Mouse (Mus musculus) embryonic facial prominence, embryonic 11.5 days (tissue): ENCODE results near the gene Grin3b. TPM values are rescaled to one million over a fixed set of nuclear protein-coding genes. Genes with fewer than 3 reads are reported as not detected.

Experiments used
- ATAC-seq: fragments of 200-750 bp; cut with Nextera tagmentation; replicated peaks from 2 replicates; pipeline ENCODE4 v1.8.0; 2017; ENCODE audit warnings: low read depth; ENCODE audit not compliant: insufficient number of reproducible peaks, low FRiP score, low TSS enrichment
- DNase-seq: peaks from one replicate; pipeline ENCODE4 v3.0.0-alpha.2; 2015; ENCODE audit warnings: low spot score
- H3K27ac ChIP-seq: fragments of 300-500 bp; sonication (generic); replicated peaks from 2 replicates; pipeline ENCODE4 v1.5.1; 2014; ENCODE audit warnings: mild to moderate bottlenecking, low read depth, low read length, control low read depth
- H3K27me3 ChIP-seq: fragments of 300-500 bp; sonication (generic); 2 replicates; pipeline ENCODE4 v1.6.1; 2014; ENCODE audit warnings: mild to moderate bottlenecking, low read length, moderate library complexity, mixed read lengths; ENCODE audit not compliant: control insufficient read depth, insufficient read depth
- H3K36me3 ChIP-seq: fragments of 300-500 bp; sonication (generic); replicated peaks from 2 replicates; pipeline ENCODE4 v1.6.1; 2014; ENCODE audit warnings: low read depth, mild to moderate bottlenecking, low read length, moderate library complexity, mixed read lengths; ENCODE audit not compliant: control insufficient read depth, insufficient read depth
- H3K4me1 ChIP-seq: fragments of 300-500 bp; sonication (generic); 2 replicates; pipeline ENCODE4 v1.6.1; 2014; ENCODE audit warnings: low read length, mixed read lengths; ENCODE audit not compliant: control insufficient read depth, insufficient read depth
- H3K4me2 ChIP-seq: fragments of 300-500 bp; sonication (generic); 2 replicates; pipeline ENCODE4 v1.6.1; 2014; ENCODE audit warnings: low read depth, mild to moderate bottlenecking, control low read depth, low read length, moderate library complexity
- H3K4me3 ChIP-seq: fragments of 300-500 bp; sonication (generic); 2 replicates; pipeline ENCODE4 v1.5.1; 2014; ENCODE audit warnings: low read depth, low read length, control low read depth
- H3K9ac ChIP-seq: fragments of 300-500 bp; sonication (generic); replicated peaks from 2 replicates; pipeline ENCODE4 v1.6.1; 2014; ENCODE audit warnings: mild to moderate bottlenecking, control low read depth, low read length
- H3K9me3 ChIP-seq: fragments of 300-500 bp; sonication (generic); replicated peaks from 2 replicates; pipeline ENCODE4 v1.6.1; 2016; ENCODE audit warnings: mild to moderate bottlenecking, low read length, inconsistent platforms, mixed read lengths; ENCODE audit not compliant: control insufficient read depth
- WGBS: fragments of 180-500 bp; shearing (Covaris S2); extraction: QIAGEN DNeasy Blood & Tissue Kit; methylation state at CpG from one replicate; pipeline ENCODE4 v1.1.7; 2014; 5-methylcytosine and 5-hydroxymethylcytosine counted together
- polyA plus RNA-seq: library from polyadenylated mRNA; unstranded; fragments of >200 nt; fragmentation: Nextera tagmentation; extraction: Ambion mirVana; gene quantifications from 2 replicates; pipeline ENCODE4 v1.2.1, GENCODE M21; 2014

Grin3b gene
- 0.21 and 0.22 TPM in 2 replicates for polyA plus RNA-seq

DNA sequence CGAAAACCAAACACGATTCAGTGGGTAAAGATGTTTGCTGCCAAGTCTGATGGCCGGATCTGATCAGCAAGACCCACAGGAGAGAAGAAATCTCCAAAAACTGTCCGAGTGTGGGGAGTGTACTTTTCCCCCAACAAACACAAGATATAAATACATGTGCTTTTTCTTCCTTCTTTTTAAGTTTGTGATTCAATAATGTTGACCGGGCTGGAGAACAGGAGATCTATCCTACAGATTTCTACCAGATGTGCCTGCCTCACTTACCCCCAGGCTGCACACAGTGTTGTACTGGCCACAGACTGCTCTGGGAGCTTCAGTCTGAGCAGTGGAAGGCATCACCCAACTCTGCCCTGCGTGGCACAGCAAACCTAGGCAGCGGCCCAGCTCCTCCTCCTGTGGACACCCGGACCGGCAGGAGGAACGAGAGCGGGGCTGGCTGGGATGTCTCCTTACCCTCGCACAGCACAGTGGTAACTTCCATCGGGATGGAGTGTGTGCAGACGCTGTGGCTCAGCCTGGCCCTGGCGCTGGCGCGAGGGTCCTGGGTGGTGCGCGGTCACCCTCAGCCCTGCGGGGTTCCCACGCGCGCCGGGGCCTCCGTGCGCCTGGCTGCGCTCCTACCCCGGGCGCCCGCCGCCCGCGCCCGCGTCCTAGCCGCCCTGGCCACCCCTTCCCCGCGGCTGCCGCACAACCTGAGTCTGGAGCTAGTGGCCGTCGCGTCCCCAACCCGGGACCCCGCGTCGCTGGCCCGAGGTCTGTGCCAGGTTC lies at the start of gene Grin3b:
Grin3b (plus strand) TSS at position 301 of the 768 bp plus-strand sequence.
- Histone ChIP-seq H3K4me2 (peak within 1 kb of the TSS; percentile 89), H3K4me3 (peak within 1 kb of the TSS; percentile 46), H3K9ac (peak within 1 kb of the TSS; percentile 61), H3K9me3 (no peaks in the 10 kb centered on the region), H3K27me3 (peaks cover 2% of the 10 kb centered on the region; the same call in 1 of the 2 replicates), H3K36me3 (peaks cover 7% of the 10 kb centered on the region), H3K27ac (no peak within 1 kb of the TSS), H3K4me1 (no peaks in the 10 kb centered on the region)
- WGBS: 7% methylated on average over 44 of the region's 47 CpGs
- DNase-seq: peak; percentile 52
- no peak for ATAC-seq

- DNase-seq (no peak), ATAC-seq (no peak)
- Histone ChIP-seq H3K9me3 (no peaks in the 10 kb centered on the region), H3K27ac (no peak within 1 kb of the TSS), H3K27me3 (peaks cover 61% of the 10 kb centered on the region), H3K4me1 (peaks cover 7% of the 10 kb centered on the region; the same call in 1 of the 2 replicates), H3K9ac (peak within 1 kb of the TSS; percentile 22), H3K4me2 (peak within 1 kb of the TSS; percentile 42), H3K4me3 (peak within 1 kb of the TSS; percentile 19; the same call in 1 of the 2 replicates), H3K36me3 (no peaks in the 10 kb centered on the region)
- 3% methylated on average over 40 of the region's 41 CpGs for WGBS
Observed at GRCm38 (mm10) chr10:79920958-79921535, 49.5 kb upstream of the Grin3b start, which contains the start of gene R3hdm4. R3hdm4 (minus strand) TSS chr10:79921208.

- H3K9ac ChIP-seq: peak overlapping the region; percentile 10
Observed at GRCm38 (mm10) chr10:79921572-79921971, 48.9 kb upstream of the Grin3b start.

DNA sequence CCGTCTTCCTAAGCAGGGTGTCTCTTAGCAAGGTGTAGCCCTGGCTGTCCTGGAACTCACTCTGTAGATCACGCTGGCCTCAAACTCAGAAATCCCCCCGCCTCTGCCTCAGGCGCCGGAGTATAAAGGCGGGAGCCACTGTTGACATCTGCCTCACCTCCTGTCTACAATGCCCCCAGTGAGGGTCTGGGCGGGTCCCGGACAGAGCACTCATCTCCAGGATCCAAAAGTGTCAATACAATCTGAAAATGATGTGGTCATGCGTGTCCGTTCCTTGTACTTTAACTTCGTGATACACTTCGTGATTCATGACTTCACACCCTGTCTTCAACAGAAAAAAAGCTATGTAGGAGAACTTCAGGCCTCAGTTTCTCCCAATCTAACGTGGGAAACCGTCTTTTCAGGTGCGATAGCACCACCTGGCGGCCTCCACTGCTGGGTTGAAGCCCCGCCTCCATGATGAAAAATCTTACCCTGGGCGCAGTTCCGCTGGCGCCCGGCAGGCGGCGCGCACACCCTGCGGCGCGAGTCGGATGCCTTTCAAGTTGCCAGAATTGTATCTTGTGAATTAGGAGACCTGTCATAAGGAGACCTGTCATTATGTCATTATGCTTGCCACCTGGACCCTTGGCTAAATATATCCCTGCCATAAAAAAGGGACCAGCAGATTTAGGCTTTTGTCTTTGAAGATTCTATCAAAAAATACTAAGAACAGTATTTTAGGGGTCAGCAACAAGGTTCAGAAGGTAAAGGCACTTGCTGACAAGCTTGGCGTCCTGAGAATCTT lies 45.3 kb upstream of the Grin3b start:
- WGBS: 14% methylated on average over 29 of the region's 29 CpGs
- peaks cover 7% of the 10 kb centered on the region; the same call in 1 of the 2 replicates for H3K4me1 ChIP-seq
- peaks cover 32% of the 10 kb centered on the region for H3K27me3 ChIP-seq
- H3K36me3 ChIP-seq: no peaks in the 10 kb centered on the region
- ATAC-seq (no peak), DNase-seq (peak; percentile 90)
- H3K9me3 ChIP-seq: no peaks in the 10 kb centered on the region
- H3K4me3 ChIP-seq: no peak overlapping the region
- no peak overlapping the region for H3K9ac ChIP-seq
- H3K4me2 ChIP-seq: peak overlapping the region; percentile 20; the same call in 1 of the 2 replicates
- H3K27ac ChIP-seq: no peak overlapping the region

More at GRCm38 (mm10) chr10:79921572-79921971, 48.9 kb upstream of the Grin3b start:
- Histone ChIP-seq H3K27ac (no peak overlapping the region), H3K36me3 (no peaks in the 10 kb centered on the region), H3K4me3 (peak overlapping the region; percentile 19; the same call in 1 of the 2 replicates), H3K4me1 (peaks cover 7% of the 10 kb centered on the region; the same call in 1 of the 2 replicates), H3K27me3 (peaks cover 61% of the 10 kb centered on the region), H3K9me3 (no peaks in the 10 kb centered on the region), H3K4me2 (peak overlapping the region; percentile 42)
- ATAC-seq (no peak), DNase-seq (no peak)
- under 1% methylated on average over 34 of the region's 34 CpGs for WGBS

DNA sequence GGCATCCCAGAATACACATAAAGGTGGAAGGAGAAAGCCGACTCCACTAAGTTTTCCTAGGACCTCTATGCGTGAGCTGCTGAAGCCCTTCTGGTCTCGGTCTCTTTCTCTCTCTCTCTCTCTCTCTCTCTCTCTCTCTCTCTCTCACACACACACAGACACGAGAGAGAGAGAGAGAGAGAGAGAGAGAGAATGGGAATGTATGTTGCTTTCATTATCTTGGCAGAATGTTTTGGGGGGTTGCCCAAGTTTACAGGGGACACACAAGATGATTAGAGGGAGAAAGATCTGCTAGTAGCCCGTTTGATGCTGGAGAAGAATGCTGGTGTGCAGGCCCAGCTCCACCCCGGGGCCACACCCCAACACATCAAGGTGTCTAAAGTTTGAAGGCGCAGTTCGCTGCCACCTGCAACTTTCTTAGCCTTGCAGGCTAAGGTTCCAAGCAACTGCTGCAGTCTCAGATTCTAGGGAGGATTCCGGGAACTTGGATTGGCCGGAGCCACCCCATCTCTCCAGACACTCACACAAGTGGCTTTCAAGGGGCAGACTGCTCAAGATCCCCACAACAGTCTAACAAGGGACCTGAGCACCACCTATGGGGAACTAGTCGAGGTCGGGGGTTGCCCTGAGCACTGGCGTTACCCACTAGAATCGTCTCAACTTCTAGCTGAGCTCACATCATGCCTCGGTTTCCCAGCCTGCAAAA lies 44.6 kb upstream of the Grin3b start:
- Histone ChIP-seq H3K9me3 (no peaks in the 10 kb centered on the region), H3K27me3 (peaks cover 25% of the 10 kb centered on the region), H3K36me3 (no peaks in the 10 kb centered on the region; the same call in 1 of the 2 replicates), H3K4me3 (peak overlapping the region; percentile 72), H3K4me2 (peak overlapping the region; percentile 74), H3K4me1 (peaks cover 7% of the 10 kb centered on the region; the same call in 1 of the 2 replicates), H3K9ac (peak overlapping the region; percentile 84; the same call in 1 of the 2 replicates), H3K27ac (0 out of 2 replicates have a peak overlapping the region, but pooled peaks have one; percentile 84)
- DNase-seq (no peak), ATAC-seq (no peak)
- WGBS: 12% methylated on average over 15 of the region's 15 CpGs

- peak within 1 kb of the TSS; percentile 74 for H3K4me2 ChIP-seq
- WGBS: under 1% methylated on average over 63 of the region's 63 CpGs
- H3K36me3 ChIP-seq: no peaks in the 10 kb centered on the region; the same call in 1 of the 2 replicates
- H3K27me3 ChIP-seq: peaks cover 17% of the 10 kb centered on the region
- peak within 1 kb of the TSS; percentile 72 for H3K4me3 ChIP-seq
- DNase-seq (peak; percentile 96), ATAC-seq (peak; percentile 54)
- H3K4me1 ChIP-seq: peaks cover 7% of the 10 kb centered on the region; the same call in 1 of the 2 replicates
- H3K9me3 ChIP-seq: no peaks in the 10 kb centered on the region
- peak within 1 kb of the TSS; percentile 84 for H3K27ac ChIP-seq
- H3K9ac ChIP-seq: peak within 1 kb of the TSS; percentile 84
Observed at GRCm38 (mm10) chr10:79926491-79927323, 43.8 kb upstream of the Grin3b start, which contains the start of gene Arid3a. Arid3a (plus strand) TSS chr10:79927043.
